Mouse (Mus musculus) E14TG2a.4 (cell line): ENCODE results near the gene Tmem229a.

ENCODE experiments used
- NANOG ChIP-seq: IDR thresholded peaks from 2 replicates; pipeline ENCODE4 v1.6.1; 2014; ENCODE audit warnings: borderline replicate concordance, low read length, mixed read lengths
- POU5F1 ChIP-seq: IDR thresholded peaks from 2 replicates; pipeline ENCODE4 v1.6.1; 2014; ENCODE audit warnings: low read length, borderline replicate concordance

GRCm38 (mm10) chr6:24925076-24925785 lies 30.9 kb downstream of the Tmem229a start:
- no peak for TF ChIP-seq POU5F1
- TF ChIP-seq NANOG: no peak
